Mouse (Mus musculus) intestine, embryonic 16.5 days (tissue): ENCODE measurements at regions not wholly inside any gene's neighbourhood (a gene's known extent, or its start where the extent isn't known, plus 50 kb on each side); places are given as distances from the start of the nearest gene placed in this dataset.
A peak's percentile ranks its signal among the peaks of the same experiment; 100 is the strongest.

Source experiments
- ATAC-seq: fragments of 200-750 bp; cut with Nextera tagmentation; 2 replicates; pipeline ENCODE4 v1.8.0; 2017; ENCODE audit warnings: moderate TSS enrichment, moderate library complexity
- H3K27ac ChIP-seq: fragments of 300-500 bp; sonication (generic); 2 replicates; pipeline ENCODE4 v1.5.1; 2014; ENCODE audit warnings: mild to moderate bottlenecking, low read length
- H3K27me3 ChIP-seq: fragments of 300-500 bp; sonication (generic); replicated peaks from 2 replicates; pipeline ENCODE4 v1.6.1; 2014; ENCODE audit warnings: low read length, control low read depth, mixed read lengths; ENCODE audit not compliant: control insufficient read depth, insufficient read depth
- H3K36me3 ChIP-seq: fragments of 300-500 bp; sonication (generic); 2 replicates; pipeline ENCODE4 v1.6.1; 2014; ENCODE audit warnings: low read length, control low read depth; ENCODE audit not compliant: control insufficient read depth, insufficient read depth
- H3K4me1 ChIP-seq: fragments of 300-500 bp; sonication (generic); 2 replicates; pipeline ENCODE4 v1.6.1; 2014; ENCODE audit warnings: low read length, control low read depth, mixed read lengths; ENCODE audit not compliant: control insufficient read depth, insufficient read depth
- H3K4me2 ChIP-seq: fragments of 300-500 bp; sonication (generic); 2 replicates; pipeline ENCODE4 v1.6.1; 2014; ENCODE audit warnings: low read depth, low read length, control low read depth
- H3K4me3 ChIP-seq: fragments of 300-500 bp; sonication (generic); 2 replicates; pipeline ENCODE4 v1.5.1; 2014; ENCODE audit warnings: mild to moderate bottlenecking, low read length
- H3K9ac ChIP-seq: fragments of 300-500 bp; sonication (generic); 2 replicates; pipeline ENCODE4 v1.6.1; 2014; ENCODE audit warnings: low read depth, low read length
- H3K9me3 ChIP-seq: fragments of 300-500 bp; sonication (generic); 2 replicates; pipeline ENCODE4 v1.6.1; 2016; ENCODE audit warnings: low read length, control low read depth; ENCODE audit not compliant: control insufficient read depth
- WGBS: fragments of 180-500 bp; shearing (Covaris S2); extraction: QIAGEN DNeasy Blood & Tissue Kit; methylation state at CpG from one replicate; pipeline ENCODE4 v1.1.7; 2014; 5-methylcytosine and 5-hydroxymethylcytosine counted together

- Histone ChIP-seq H3K27ac (no peak overlapping the region), H3K9ac (no peak overlapping the region), H3K4me1 (no peaks in the 10 kb centered on the region), H3K36me3 (no peaks in the 10 kb centered on the region), H3K9me3 (no peaks in the 10 kb centered on the region), H3K4me2 (no peak overlapping the region), H3K27me3 (no peaks in the 10 kb centered on the region), H3K4me3 (no peak overlapping the region)
- 83% methylated on average over 12 of the region's 12 CpGs for WGBS
- ATAC-seq = no peak
Observed at GRCm38 (mm10) chr3:147966379-147966778, 1024.0 kb downstream of the Adgrl2 start.

GRCm38 (mm10) chr3:147963698-147964476 is 1026.5 kb downstream of the Adgrl2 start:
- no peak overlapping the region for H3K4me2 ChIP-seq
- ATAC-seq = peak; percentile 73
- H3K27me3 ChIP-seq = no peaks in the 10 kb centered on the region
- H3K4me1 ChIP-seq = no peaks in the 10 kb centered on the region
- H3K9ac ChIP-seq = no peak overlapping the region
- H3K36me3 ChIP-seq = no peaks in the 10 kb centered on the region
- no peaks in the 10 kb centered on the region for H3K9me3 ChIP-seq
- no peak overlapping the region for H3K27ac ChIP-seq
- H3K4me3 ChIP-seq = no peak overlapping the region
- 36% methylated on average over 13 of the region's 13 CpGs for WGBS

GRCm38 (mm10) chr3:147948041-147948592 is 1042.2 kb downstream of the Adgrl2 start:
- no peak overlapping the region for H3K9ac ChIP-seq
- H3K27me3 ChIP-seq = no peaks in the 10 kb centered on the region
- H3K4me2 ChIP-seq = no peak overlapping the region
- no peaks in the 10 kb centered on the region for H3K4me1 ChIP-seq
- no peaks in the 10 kb centered on the region for H3K36me3 ChIP-seq
- no peak for ATAC-seq
- no peak overlapping the region for H3K4me3 ChIP-seq
- H3K9me3 ChIP-seq = no peaks in the 10 kb centered on the region
- no peak overlapping the region for H3K27ac ChIP-seq
- 51% methylated on average over 13 of the region's 13 CpGs for WGBS

- no peaks in the 10 kb centered on the region for H3K36me3 ChIP-seq
- no peaks in the 10 kb centered on the region for H3K9me3 ChIP-seq
- H3K4me3 ChIP-seq = no peak overlapping the region
- no peak overlapping the region for H3K4me2 ChIP-seq
- H3K27me3 ChIP-seq = no peaks in the 10 kb centered on the region
- H3K9ac ChIP-seq = no peak overlapping the region
- H3K4me1 ChIP-seq = no peaks in the 10 kb centered on the region
- H3K27ac ChIP-seq = no peak overlapping the region
- WGBS = 74% methylated on average over 4 of the region's 4 CpGs
- no peak for ATAC-seq
Observed at GRCm38 (mm10) chr3:147943314-147943713, 1047.0 kb downstream of the Adgrl2 start.

GRCm38 (mm10) chr3:147930811-147931251 is 1059.5 kb downstream of the Adgrl2 start:
- Histone ChIP-seq H3K9me3 (no peaks in the 10 kb centered on the region), H3K27me3 (no peaks in the 10 kb centered on the region), H3K36me3 (no peaks in the 10 kb centered on the region), H3K4me2 (no peak overlapping the region), H3K4me3 (no peak overlapping the region), H3K9ac (no peak overlapping the region), H3K27ac (no peak overlapping the region), H3K4me1 (0 out of 2 replicates have a peak, but pooled peaks cover 3% of the 10 kb centered on the region)
- WGBS = 45% methylated on average over 6 of the region's 6 CpGs
- ATAC-seq = 0 out of 2 replicates have a peak, but pooled peaks have one; percentile 21

GRCm38 (mm10) chr3:147920181-147920580 is 1068.0 kb downstream of the Ttll7 start:
- Histone ChIP-seq H3K36me3 (no peaks in the 10 kb centered on the region), H3K27ac (no peak overlapping the region), H3K27me3 (no peaks in the 10 kb centered on the region), H3K4me2 (no peak overlapping the region), H3K9me3 (no peaks in the 10 kb centered on the region), H3K4me1 (no peaks in the 10 kb centered on the region), H3K9ac (no peak overlapping the region), H3K4me3 (no peak overlapping the region)
- WGBS = 88% methylated on average over 2 of the region's 2 CpGs
- no peak for ATAC-seq

- H3K4me2 ChIP-seq = no peak overlapping the region
- no peaks in the 10 kb centered on the region for H3K27me3 ChIP-seq
- WGBS = 88% methylated on average over 3 of the region's 3 CpGs
- H3K4me3 ChIP-seq = no peak overlapping the region
- H3K27ac ChIP-seq = no peak overlapping the region
- no peak for ATAC-seq
- no peaks in the 10 kb centered on the region for H3K9me3 ChIP-seq
- H3K4me1 ChIP-seq = no peaks in the 10 kb centered on the region
- H3K9ac ChIP-seq = no peak overlapping the region
- H3K36me3 ChIP-seq = no peaks in the 10 kb centered on the region
Observed at GRCm38 (mm10) chr3:147919701-147920100, 1067.5 kb downstream of the Ttll7 start.

- Histone ChIP-seq H3K4me3 (no peak overlapping the region), H3K9ac (no peak overlapping the region), H3K4me1 (no peaks in the 10 kb centered on the region), H3K36me3 (no peaks in the 10 kb centered on the region), H3K27me3 (no peaks in the 10 kb centered on the region), H3K27ac (no peak overlapping the region), H3K9me3 (no peaks in the 10 kb centered on the region), H3K4me2 (no peak overlapping the region)
- WGBS = 94% methylated on average over 4 of the region's 4 CpGs
- no peak for ATAC-seq
Observed at GRCm38 (mm10) chr3:147919146-147919545, 1067.0 kb downstream of the Ttll7 start.

- no peak overlapping the region for H3K27ac ChIP-seq
- H3K4me1 ChIP-seq = no peaks in the 10 kb centered on the region
- 67% methylated on average over 1 of the region's 1 CpGs for WGBS
- no peak overlapping the region for H3K9ac ChIP-seq
- no peak overlapping the region for H3K4me3 ChIP-seq
- no peaks in the 10 kb centered on the region for H3K36me3 ChIP-seq
- no peaks in the 10 kb centered on the region for H3K9me3 ChIP-seq
- H3K27me3 ChIP-seq = no peaks in the 10 kb centered on the region
- no peak overlapping the region for H3K4me2 ChIP-seq
- no peak for ATAC-seq
Observed at GRCm38 (mm10) chr3:147896751-147897150, 1044.6 kb downstream of the Ttll7 start.
